Mouse (Mus musculus): ENCODE data around the gene Upf3a. TPM values are rescaled to one million over a fixed set of nuclear protein-coding genes. Genes with fewer than 3 reads are reported as not detected.

Gene Upf3a
- polyA plus RNA-seq, 1 experiment, result 32.8 TPM

- Histone ChIP-seq H3K27ac (ENCODE audit: insufficient read depth, low read length) (no peak overlapping the region; the same call in 1 of the 2 replicates), H3K4me3 (ENCODE audit: insufficient read depth, low read length) (peak overlapping the region; percentile 86), H3K4me1 (ENCODE audit: control insufficient read depth, insufficient read depth, low read length) (peaks cover 2% of the 10 kb centered on the region; the same call in 1 of the 2 replicates)
- TF ChIP-seq POLR2A (IDR thresholded peaks at IDR 0.05; ENCODE audit: extremely low read depth, insufficient read depth, low read length) (no peak), CTCF (IDR thresholded peaks at IDR 0.05; ENCODE audit: extremely low read depth, insufficient read depth, low read length) (peak; percentile 21; the same call in 1 of the 2 replicates)
Measured at GRCm38 (mm10) chr8:13757805-13758727, 27.3 kb upstream of the Upf3a start.

- Histone ChIP-seq H3K4me3 (ENCODE audit: insufficient read depth, low read length) (no peak overlapping the region), H3K4me1 (ENCODE audit: control insufficient read depth, insufficient read depth, low read length) (no peaks in the 10 kb centered on the region), H3K27ac (ENCODE audit: insufficient read depth, low read length) (no peak overlapping the region)
- TF ChIP-seq CTCF (IDR thresholded peaks at IDR 0.05; ENCODE audit: extremely low read depth, insufficient read depth, low read length), result no peak
Measured at GRCm38 (mm10) chr8:13769206-13769605, 16.2 kb upstream of the Upf3a start.

GRCm38 (mm10) chr8:13780536-13780935 lies 4.9 kb upstream of the Upf3a start:
- Histone ChIP-seq H3K4me3 (ENCODE audit: insufficient read depth, low read length) (no peak overlapping the region), H3K27ac (ENCODE audit: insufficient read depth, low read length) (no peak overlapping the region), H3K4me1 (ENCODE audit: control insufficient read depth, insufficient read depth, low read length) (no peaks in the 10 kb centered on the region)
- TF ChIP-seq CTCF (IDR thresholded peaks at IDR 0.05; ENCODE audit: extremely low read depth, insufficient read depth, low read length) (no peak), POLR2A (IDR thresholded peaks at IDR 0.05; ENCODE audit: extremely low read depth, insufficient read depth, low read length) (no peak)

- peak overlapping the region; percentile 71 for H3K4me3 ChIP-seq (ENCODE audit: insufficient read depth, low read length)
- no peaks in the 10 kb centered on the region; the same call in 1 of the 2 replicates for H3K4me1 ChIP-seq (ENCODE audit: control insufficient read depth, insufficient read depth, low read length)
- TF ChIP-seq CTCF (IDR thresholded peaks at IDR 0.05; ENCODE audit: extremely low read depth, insufficient read depth, low read length) (peak; percentile 44), POLR2A (IDR thresholded peaks at IDR 0.05; ENCODE audit: extremely low read depth, insufficient read depth, low read length) (0 out of 2 replicates have a peak, but pooled peaks have one; percentile 47)
- peak overlapping the region; percentile 98 for H3K27ac ChIP-seq (ENCODE audit: insufficient read depth, low read length)
Measured at GRCm38 (mm10) chr8:13785764-13786299, 417 bp downstream of the Upf3a start.

DNA sequence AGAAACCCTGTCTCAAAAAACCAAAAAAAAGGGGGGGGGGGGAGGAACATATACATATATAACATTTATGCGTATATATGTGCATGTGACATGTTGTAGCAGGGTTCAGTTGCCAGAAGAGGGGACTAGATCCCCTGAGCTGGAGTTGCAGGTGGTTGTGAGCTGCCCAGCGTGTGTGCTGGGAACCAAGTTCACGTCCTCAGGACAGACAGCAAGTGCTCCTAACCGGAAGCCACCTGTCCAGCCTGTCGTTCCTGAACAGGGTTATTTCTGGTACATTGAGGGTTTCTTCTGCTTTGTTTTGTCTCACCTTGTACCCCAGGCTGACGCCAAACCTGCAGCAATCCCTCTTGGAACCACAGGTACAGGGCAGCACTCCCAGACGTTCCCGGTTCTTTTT lies 4.2 kb downstream of the Upf3a start:
- Histone ChIP-seq H3K27ac (ENCODE audit: insufficient read depth, low read length) (no peak overlapping the region), H3K4me1 (ENCODE audit: control insufficient read depth, insufficient read depth, low read length) (no peaks in the 10 kb centered on the region; the same call in 1 of the 2 replicates), H3K4me3 (ENCODE audit: insufficient read depth, low read length) (no peak overlapping the region)
- TF ChIP-seq CTCF (IDR thresholded peaks at IDR 0.05; ENCODE audit: extremely low read depth, insufficient read depth, low read length) (no peak), POLR2A (IDR thresholded peaks at IDR 0.05; ENCODE audit: extremely low read depth, insufficient read depth, low read length) (no peak)

GRCm38 (mm10) chr8:13793097-13793745 lies 7.8 kb downstream of the Upf3a start:
- TF ChIP-seq POLR2A (IDR thresholded peaks at IDR 0.05; ENCODE audit: extremely low read depth, insufficient read depth, low read length) (no peak), CTCF (IDR thresholded peaks at IDR 0.05; ENCODE audit: extremely low read depth, insufficient read depth, low read length) (no peak)
- no peak overlapping the region for H3K27ac ChIP-seq (ENCODE audit: insufficient read depth, low read length)
- no peaks in the 10 kb centered on the region for H3K4me1 ChIP-seq (ENCODE audit: control insufficient read depth, insufficient read depth, low read length)
- no peak overlapping the region for H3K4me3 ChIP-seq (ENCODE audit: insufficient read depth, low read length)

- H3K4me1 ChIP-seq (ENCODE audit: control insufficient read depth, insufficient read depth, low read length), result no peaks in the 10 kb centered on the region
- TF ChIP-seq CTCF (IDR thresholded peaks at IDR 0.05; ENCODE audit: extremely low read depth, insufficient read depth, low read length) (no peak), POLR2A (IDR thresholded peaks at IDR 0.05; ENCODE audit: extremely low read depth, insufficient read depth, low read length) (no peak)
- H3K4me3 ChIP-seq (ENCODE audit: insufficient read depth, low read length), result no peak overlapping the region
- H3K27ac ChIP-seq (ENCODE audit: insufficient read depth, low read length), result no peak overlapping the region
Measured at GRCm38 (mm10) chr8:13793746-13794101, 8.3 kb downstream of the Upf3a start.

DNA sequence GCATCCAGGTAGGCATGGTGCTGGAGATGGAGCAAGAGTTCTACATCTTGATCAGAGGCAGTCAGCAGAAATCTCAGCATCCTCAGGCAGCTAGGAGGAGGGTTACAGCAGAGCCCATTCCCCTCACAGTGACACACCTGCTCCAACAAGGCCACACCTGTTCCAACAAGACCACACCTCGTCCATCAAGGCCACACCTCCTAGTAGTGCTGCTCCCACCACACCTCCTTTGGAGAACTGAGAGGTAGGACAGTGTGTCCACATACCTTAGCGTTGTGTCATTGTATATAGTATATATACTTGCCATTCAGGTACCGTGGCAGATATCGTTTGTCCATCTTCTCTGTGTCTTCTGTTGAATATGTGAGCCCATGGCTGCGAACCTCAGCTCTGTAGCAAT lies 12.3 kb downstream of the Upf3a start:
- no peak overlapping the region for H3K27ac ChIP-seq (ENCODE audit: insufficient read depth, low read length)
- no peak overlapping the region for H3K4me3 ChIP-seq (ENCODE audit: insufficient read depth, low read length)
- H3K4me1 ChIP-seq (ENCODE audit: control insufficient read depth, insufficient read depth, low read length), result no peaks in the 10 kb centered on the region
- TF ChIP-seq CTCF (IDR thresholded peaks at IDR 0.05; ENCODE audit: extremely low read depth, insufficient read depth, low read length) (no peak), POLR2A (IDR thresholded peaks at IDR 0.05; ENCODE audit: extremely low read depth, insufficient read depth, low read length) (no peak)

GRCm38 (mm10) chr8:13799566-13799965 lies 14.2 kb downstream of the Upf3a start:
- Histone ChIP-seq H3K4me1 (ENCODE audit: control insufficient read depth, insufficient read depth, low read length) (no peaks in the 10 kb centered on the region), H3K27ac (ENCODE audit: insufficient read depth, low read length) (no peak overlapping the region), H3K4me3 (ENCODE audit: insufficient read depth, low read length) (no peak overlapping the region)
- TF ChIP-seq POLR2A (IDR thresholded peaks at IDR 0.05; ENCODE audit: extremely low read depth, insufficient read depth, low read length) (no peak), CTCF (IDR thresholded peaks at IDR 0.05; ENCODE audit: extremely low read depth, insufficient read depth, low read length) (no peak)

Data from cortical plate, adult 2 months (tissue).